Mouse (Mus musculus): ENCODE results near the gene Cyp2c39. TPM values are rescaled to one million over a fixed set of nuclear protein-coding genes. Genes with fewer than 3 reads are reported as not detected.
"Not testable (repeated sequence)": the region's sequence is repeated elsewhere in the genome, so short reads cannot be mapped to it uniquely, and the experiment has no call there.

The Cyp2c39 gene
- polyA plus RNA-seq (2016; fragmentation: Nextera tagmentation; extraction: Ambion mirVana): not detected in 2 replicates

- Histone ChIP-seq H3K9me3 (replicated peaks) (no peaks in the 10 kb centered on the region), H3K4me1 (no peaks in the 10 kb centered on the region), H3K36me3 (no peaks in the 10 kb centered on the region), H3K4me3 (no peak within 1 kb of the TSS), H3K27ac (no peak within 1 kb of the TSS), H3K27me3 (ENCODE audit: low read depth, poor library complexity, severe bottlenecking) (no peaks in the 10 kb centered on the region)
- DNase-seq (ENCODE audit: low spot score): no peak
- WGBS: 90% methylated on average over 4 of the region's 4 CpGs
Measured at GRCm38 (mm10) chr19:39510534-39510933, at the start of gene Cyp2c39. Gene Cyp2c39, plus strand, starts transcription at chr19:39510862.

DNA sequence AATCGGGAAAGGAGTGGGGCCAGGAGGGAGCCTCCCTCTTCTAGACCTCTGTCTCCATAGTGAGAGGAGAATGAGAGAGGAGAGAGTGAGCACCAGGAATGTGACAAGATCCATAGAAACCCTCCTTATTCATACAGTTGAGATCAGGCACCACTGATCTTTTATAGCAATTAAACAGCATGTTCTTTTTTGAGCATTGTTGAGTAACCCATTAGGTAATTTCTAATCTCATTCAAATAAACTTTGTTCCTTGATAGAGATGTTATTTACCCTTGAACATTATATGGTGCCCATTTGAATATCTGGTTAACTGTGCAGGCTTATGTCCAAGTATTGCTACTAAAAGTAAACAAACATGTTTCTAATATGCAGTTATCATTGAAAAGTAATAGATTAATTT is 47.7 kb upstream of the Cyp2c39 start, which contains the start of gene Cyp2c38:
Gene Cyp2c38, minus strand, starts transcription at position 135 of the 400 bp plus-strand sequence.
- no peaks in the 10 kb centered on the region for H3K36me3 ChIP-seq
- DNase-seq (ENCODE audit: low spot score): no peak
- H3K27me3 ChIP-seq (ENCODE audit: low read depth, poor library complexity, severe bottlenecking): no peaks in the 10 kb centered on the region
- H3K9me3 ChIP-seq (replicated peaks): no peaks in the 10 kb centered on the region
- H3K27ac ChIP-seq: no peak within 1 kb of the TSS
- no peaks in the 10 kb centered on the region for H3K4me1 ChIP-seq
- no peak within 1 kb of the TSS for H3K4me3 ChIP-seq
- WGBS: 98% methylated on average over 1 of the region's 1 CpGs

DNA sequence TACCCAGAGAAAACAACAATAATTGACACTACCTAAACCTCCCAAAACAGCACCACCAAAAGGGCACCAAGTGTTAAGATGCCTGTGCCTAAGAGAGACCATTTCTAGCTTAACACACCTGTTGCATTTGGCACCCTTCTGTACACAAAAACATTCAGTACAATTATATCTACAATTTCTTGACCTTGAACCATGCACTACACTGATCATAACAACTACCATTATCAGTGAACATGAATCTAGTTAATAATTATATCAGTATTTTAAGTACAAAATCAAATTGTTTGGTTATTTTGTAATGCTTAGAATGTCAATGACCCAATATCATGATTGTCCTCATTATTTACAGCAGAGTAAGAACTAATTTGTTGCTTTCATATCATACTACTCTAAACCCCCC is 46.7 kb upstream of the Cyp2c39 start:
- Histone ChIP-seq H3K9me3 (replicated peaks) (no peaks in the 10 kb centered on the region), H3K27me3 (ENCODE audit: low read depth, poor library complexity, severe bottlenecking) (no peaks in the 10 kb centered on the region), H3K4me1 (no peaks in the 10 kb centered on the region), H3K36me3 (no peaks in the 10 kb centered on the region), H3K27ac (no peak overlapping the region), H3K4me3 (no peak overlapping the region)
- no peak for DNase-seq (ENCODE audit: low spot score)

DNA sequence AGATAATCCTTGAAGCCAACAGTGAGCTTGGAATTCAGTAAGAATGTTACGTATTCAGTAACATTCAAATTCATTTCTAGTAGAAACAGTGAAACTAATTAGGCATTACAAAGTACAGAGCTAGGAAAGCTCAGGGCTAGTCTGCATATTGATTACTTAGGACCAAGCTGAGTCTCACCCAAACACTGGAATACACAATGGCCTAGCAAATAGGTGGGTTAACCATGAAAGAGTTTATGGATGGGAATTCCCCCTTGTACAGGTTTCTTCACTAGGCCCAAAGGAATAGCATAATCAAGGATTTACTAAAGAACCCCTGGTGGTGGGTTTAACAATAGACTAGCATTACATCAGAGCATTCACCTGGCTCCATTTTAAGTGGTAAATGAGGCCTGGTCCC is 26.7 kb upstream of the Cyp2c39 start:
- H3K9me3 ChIP-seq (replicated peaks): not testable (repeated sequence)
- 92% methylated on average over 1 of the region's 1 CpGs for WGBS

GRCm38 (mm10) chr19:39506341-39506740 is 4.3 kb upstream of the Cyp2c39 start:
- Histone ChIP-seq H3K4me3 (no peak overlapping the region), H3K27ac (no peak overlapping the region), H3K27me3 (ENCODE audit: low read depth, poor library complexity, severe bottlenecking) (no peaks in the 10 kb centered on the region), H3K36me3 (no peaks in the 10 kb centered on the region), H3K9me3 (replicated peaks) (no peaks in the 10 kb centered on the region), H3K4me1 (no peaks in the 10 kb centered on the region)
- no peak for DNase-seq (ENCODE audit: low spot score)

More for the DNA sequence above, 26.7 kb upstream of the Cyp2c39 start:
- not testable (repeated sequence) for H3K27me3 ChIP-seq (ENCODE audit: low read depth, poor library complexity, severe bottlenecking); H3K4me3 ChIP-seq; H3K36me3 ChIP-seq; H3K4me1 ChIP-seq; H3K27ac ChIP-seq; DNase-seq (ENCODE audit: low spot score)

- H3K4me3 ChIP-seq: no peak overlapping the region
- H3K9me3 ChIP-seq (replicated peaks): no peaks in the 10 kb centered on the region
- WGBS: 83% methylated on average over 1 of the region's 1 CpGs
- H3K36me3 ChIP-seq: no peaks in the 10 kb centered on the region
- H3K4me1 ChIP-seq: no peaks in the 10 kb centered on the region
- no peak overlapping the region for H3K27ac ChIP-seq
- no peaks in the 10 kb centered on the region for H3K27me3 ChIP-seq (ENCODE audit: low read depth, poor library complexity, severe bottlenecking)
- DNase-seq (ENCODE audit: low spot score): no peak
Measured at GRCm38 (mm10) chr19:39509533-39509932, 1.1 kb upstream of the Cyp2c39 start.

Other genes starting within 250 kb of the Cyp2c39 start
- not detected in 2 replicates for gene Cyp2c29, start 241.5 kb upstream of the Cyp2c39 start, polyA plus RNA-seq (2016; fragmentation: Nextera tagmentation; extraction: Ambion mirVana)
- not detected in 2 replicates for gene Cyp2c38, start 47.8 kb upstream of the Cyp2c39 start, polyA plus RNA-seq (2016; fragmentation: Nextera tagmentation; extraction: Ambion mirVana)
- gene Cyp2c67, start 138.2 kb downstream of the Cyp2c39 start, polyA plus RNA-seq (2016; fragmentation: Nextera tagmentation; extraction: Ambion mirVana): not detected in 2 replicates
- not detected in 2 replicates for gene Cyp2c68, start 230.2 kb downstream of the Cyp2c39 start, polyA plus RNA-seq (2016; fragmentation: Nextera tagmentation; extraction: Ambion mirVana)